In genomic region chr7:145242851-145243712, GRCm38 (mm10) we compare ENCODE assay signal across 8 mouse cellular contexts. TPM values are rescaled to one million over a fixed set of nuclear protein-coding genes. Genes with fewer than 3 reads are reported as not detected.
DNase-seq lines count a peak whose midpoint lies in the region; ATAC-seq and TF ChIP-seq lines count a peak whose summit lies in the region.

No protein-coding gene starts in this region.

- TF ChIP-seq EP300 in heart, adult 2 months (IDR thresholded peaks at IDR 0.05; ENCODE audit: insufficient read depth, low read depth, low read length) = peak; percentile 97; the same call in 1 of the 2 replicates

- no peaks in the 10 kb centered on the region for H3K79me2 ChIP-seq in heart, adult 2 months (replicated peaks; ENCODE audit: control insufficient read depth, insufficient read depth, low read length)

- no peak overlapping the region for H3K4me2 ChIP-seq in embryonic facial prominence, embryonic 11.5 days (ENCODE audit: low read depth, low read length)
- H3K4me2 ChIP-seq in limb, embryonic 13.5 days (replicated peaks) = no peak overlapping the region
- no peak overlapping the region for H3K4me2 ChIP-seq in stomach, embryonic 14.5 days (replicated peaks; ENCODE audit: low read depth, low read length)

- H3K27me3 ChIP-seq in embryonic facial prominence, embryonic 11.5 days (ENCODE audit: control insufficient read depth, insufficient read depth, low read length) = no peaks in the 10 kb centered on the region
- no peaks in the 10 kb centered on the region for H3K27me3 ChIP-seq in heart, adult 2 months (ENCODE audit: control insufficient read depth, insufficient read depth, low read length)
- H3K27me3 ChIP-seq in limb, embryonic 13.5 days = no peaks in the 10 kb centered on the region
- H3K27me3 ChIP-seq in stomach, embryonic 14.5 days (ENCODE audit: control insufficient read depth, insufficient read depth, low read length) = no peaks in the 10 kb centered on the region

- H3K4me1 ChIP-seq in embryonic facial prominence, embryonic 11.5 days (ENCODE audit: control insufficient read depth, insufficient read depth, low read length) = no peaks in the 10 kb centered on the region
- peaks cover 6% of the 10 kb centered on the region for H3K4me1 ChIP-seq in heart, adult 2 months (ENCODE audit: control insufficient read depth, insufficient read depth, low read length)
- H3K4me1 ChIP-seq in limb, embryonic 13.5 days = peaks cover 16% of the 10 kb centered on the region
- peaks cover 3% of the 10 kb centered on the region; the same call in 1 of the 2 replicates for H3K4me1 ChIP-seq in stomach, embryonic 14.5 days (ENCODE audit: control insufficient read depth, insufficient read depth, low read length)

- H3K27ac ChIP-seq in embryonic facial prominence, embryonic 11.5 days (replicated peaks; ENCODE audit: low read depth, low read length) = no peak overlapping the region
- H3K27ac ChIP-seq in heart, adult 2 months = no peak overlapping the region
- H3K27ac ChIP-seq in limb, embryonic 13.5 days = no peak overlapping the region
- H3K27ac ChIP-seq in stomach, embryonic 14.5 days (ENCODE audit: low read length) = no peak overlapping the region

- DNase-seq in 3T3-L1 (ENCODE audit: low read depth, low spot score) = peak; percentile 86
- DNase-seq in adrenal gland, postnatal 10 days = peak; percentile 91
- DNase-seq in embryonic facial prominence, embryonic 11.5 days (ENCODE audit: low spot score) = peak; percentile 89
- peak; percentile 76 to 88 for DNase-seq in heart, adult 2 months
- DNase-seq in kidney, adult 9 months = peak; percentile 91
- peak; percentile 64 for DNase-seq in naive thymus-derived CD4-positive, alpha-beta T cell, adult 2 months (ENCODE audit: low read depth)

- ATAC-seq in embryonic facial prominence, embryonic 11.5 days (replicated peaks; ENCODE audit: insufficient number of reproducible peaks, low FRiP score, low TSS enrichment, low read depth) = 0 out of 2 replicates have a peak, but pooled peaks have one; percentile 40
- peak; percentile 74 for ATAC-seq in limb, embryonic 13.5 days (ENCODE audit: low FRiP score, low read depth)
- peak; percentile 73 for ATAC-seq in stomach, embryonic 14.5 days (ENCODE audit: insufficient number of reproducible peaks, insufficient read depth, low FRiP score, low read depth)

- no peak for TF ChIP-seq POLR2A in heart, adult 2 months (IDR thresholded peaks at IDR 0.05; ENCODE audit: insufficient read depth, low read depth, low read length)

- intact Hi-C loops in heart, adult 2 months (cut with DNase I) = loop anchor here (1.0 to 5.0 kb wide), 4 partner anchors 101 to 306 kb away; no protein-coding TSS in a partner anchor

- H3K9me3 ChIP-seq in embryonic facial prominence, embryonic 11.5 days (replicated peaks; ENCODE audit: control insufficient read depth, low read length) = no peaks in the 10 kb centered on the region
- no peaks in the 10 kb centered on the region for H3K9me3 ChIP-seq in limb, embryonic 13.5 days
- no peaks in the 10 kb centered on the region for H3K9me3 ChIP-seq in stomach, embryonic 14.5 days (ENCODE audit: control insufficient read depth, low read depth, low read length)

- 0 out of 2 replicates have a peak overlapping the region, but pooled peaks have one; percentile 19 for H3K9ac ChIP-seq in embryonic facial prominence, embryonic 11.5 days (replicated peaks; ENCODE audit: low read length)
- H3K9ac ChIP-seq in heart, adult 2 months (ENCODE audit: low read depth, low read length) = no peak overlapping the region
- H3K9ac ChIP-seq in limb, embryonic 13.5 days = no peak overlapping the region
- H3K9ac ChIP-seq in stomach, embryonic 14.5 days (replicated peaks; ENCODE audit: low read depth, low read length) = no peak overlapping the region

- no peaks in the 10 kb centered on the region for H3K36me3 ChIP-seq in embryonic facial prominence, embryonic 11.5 days (replicated peaks; ENCODE audit: control insufficient read depth, insufficient read depth, low read depth, low read length)
- no peaks in the 10 kb centered on the region for H3K36me3 ChIP-seq in heart, adult 2 months (ENCODE audit: control insufficient read depth, insufficient read depth, low read length)
- H3K36me3 ChIP-seq in limb, embryonic 13.5 days = no peaks in the 10 kb centered on the region
- H3K36me3 ChIP-seq in stomach, embryonic 14.5 days (ENCODE audit: control insufficient read depth, insufficient read depth, low read length) = no peaks in the 10 kb centered on the region

- WGBS in embryonic facial prominence, embryonic 11.5 days = 12% methylated on average over 9 of the region's 9 CpGs
- 12% methylated on average over 9 of the region's 9 CpGs for WGBS in heart, adult 2 months
- 11% methylated on average over 9 of the region's 9 CpGs for WGBS in limb, embryonic 13.5 days
- 16% methylated on average over 9 of the region's 9 CpGs for WGBS in stomach, embryonic 14.5 days

- no peak overlapping the region for H3K4me3 ChIP-seq in embryonic facial prominence, embryonic 11.5 days (ENCODE audit: low read depth, low read length)
- no peak overlapping the region for H3K4me3 ChIP-seq in heart, adult 2 months
- H3K4me3 ChIP-seq in limb, embryonic 13.5 days = no peak overlapping the region
- no peak overlapping the region for H3K4me3 ChIP-seq in stomach, embryonic 14.5 days (ENCODE audit: low read depth, low read length)

- TF ChIP-seq CTCF in heart, adult 2 months (IDR thresholded peaks at IDR 0.05) = no peak; the same call in 1 of the 2 replicates

RNA-seq across cellular contexts. Expression of gene 1810010D01Rik, which starts 35.2 kb away (rescaled TPM):
- total RNA-seq in adrenal gland, postnatal 10 days (2021) = under 1 TPM in 1 of 2 experiments, not detected in 1; 0.58 TPM
- polyA plus RNA-seq in embryonic facial prominence, embryonic 11.5 days (2014; fragmentation: Nextera tagmentation; extraction: Ambion mirVana) = 0.84 TPM in 1 of 2 replicates, not detected in the other
- not detected for total RNA-seq in heart, adult 2 months (2021)
- 0.37 TPM in 1 of 2 replicates, not detected in the other for polyA plus RNA-seq in heart, adult 2 months (2012; rRNA removed)
- 0.60 TPM in 1 of 2 replicates, not detected in the other for polyA plus RNA-seq in limb, embryonic 13.5 days (2015; fragmentation: Nextera tagmentation; extraction: Ambion mirVana)
- 0.71 and 0.88 TPM in 2 replicates for polyA plus RNA-seq in stomach, embryonic 14.5 days (2014; fragmentation: Nextera tagmentation; extraction: Ambion mirVana)

RNA-seq across cellular contexts. Expression of gene Tpcn2, which starts 40.7 kb away (rescaled TPM):
- total RNA-seq in adrenal gland, postnatal 10 days (2021) = 10 to 100 TPM; 12.4 to 18.4 TPM
- polyA plus RNA-seq in embryonic facial prominence, embryonic 11.5 days (2014; fragmentation: Nextera tagmentation; extraction: Ambion mirVana) = 2.2 and 4.0 TPM in 2 replicates
- total RNA-seq in heart, adult 2 months (2021) = 1 to 10 TPM; 1.9 to 3.0 TPM
- polyA plus RNA-seq in heart, adult 2 months (2012; rRNA removed) = 7.9 and 8.7 TPM in 2 replicates
- 12.6 TPM in 2 replicates for polyA plus RNA-seq in limb, embryonic 13.5 days (2015; fragmentation: Nextera tagmentation; extraction: Ambion mirVana)
- 4.4 and 5.3 TPM in 2 replicates for polyA plus RNA-seq in stomach, embryonic 14.5 days (2014; fragmentation: Nextera tagmentation; extraction: Ambion mirVana)

RNA-seq across cellular contexts. Expression of gene Mrgprf, which starts 57.5 kb away (rescaled TPM):
- total RNA-seq in adrenal gland, postnatal 10 days (2021) = 1 to 10 TPM; 4.3 to 4.6 TPM
- 0.10 and 0.20 TPM in 2 replicates for polyA plus RNA-seq in embryonic facial prominence, embryonic 11.5 days (2014; fragmentation: Nextera tagmentation; extraction: Ambion mirVana)
- total RNA-seq in heart, adult 2 months (2021) = 1 to 10 TPM; 2.9 to 4.0 TPM
- polyA plus RNA-seq in heart, adult 2 months (2012; rRNA removed) = 10.8 and 16.4 TPM in 2 replicates
- 1.3 and 1.4 TPM in 2 replicates for polyA plus RNA-seq in limb, embryonic 13.5 days (2015; fragmentation: Nextera tagmentation; extraction: Ambion mirVana)
- polyA plus RNA-seq in stomach, embryonic 14.5 days (2014; fragmentation: Nextera tagmentation; extraction: Ambion mirVana) = 2.9 and 3.7 TPM in 2 replicates
